Mouse (Mus musculus): ENCODE results near the gene Acss1. TPM values are rescaled to one million over a fixed set of nuclear protein-coding genes. Genes with fewer than 3 reads are reported as not detected.

The Acss1 gene
- polyA plus RNA-seq, 1 experiment from 2014 or later, result 26.8 TPM

DNA sequence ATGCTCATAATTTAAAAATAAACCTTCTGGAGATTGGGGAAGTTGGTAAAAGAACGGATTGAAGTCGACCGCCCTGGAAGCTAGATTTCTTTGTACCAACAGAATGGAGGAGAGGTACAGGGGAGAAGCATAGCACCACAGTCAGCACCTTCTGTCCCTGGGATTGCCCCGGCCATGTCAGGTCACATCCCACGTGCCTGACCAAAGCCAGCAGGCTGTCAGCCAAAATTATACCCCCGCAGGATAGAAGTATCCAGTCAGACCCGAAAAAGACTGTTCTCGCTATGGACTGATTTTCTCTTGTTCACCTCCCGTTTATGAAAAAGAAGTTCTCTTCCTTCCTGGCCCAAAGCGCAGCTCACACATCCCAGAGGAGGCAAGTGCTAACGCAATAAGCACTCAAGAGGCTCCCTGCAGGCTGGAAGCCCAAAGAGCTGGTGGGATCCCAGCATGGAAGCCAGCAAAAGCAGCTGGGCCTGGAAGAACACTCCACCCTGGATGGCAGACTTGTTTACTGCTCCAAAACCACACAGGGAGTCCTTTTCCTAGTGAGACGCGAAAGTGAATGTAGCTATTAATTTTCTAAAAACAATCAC is 19.9 kb downstream of the Acss1 start:
- 59% methylated on average over 13 of the region's 13 CpGs for WGBS
- Histone ChIP-seq H3K9me3 (no peaks in the 10 kb centered on the region), H3K4me1 (peaks cover 46% of the 10 kb centered on the region), H3K4me3 (no peak overlapping the region), H3K27ac (replicated peaks) (no peak overlapping the region), H3K9ac (replicated peaks) (no peak overlapping the region), H3K36me3 (no peaks in the 10 kb centered on the region), H3K27me3 (no peaks in the 10 kb centered on the region), H3K4me2 (replicated peaks) (no peak overlapping the region)
- ATAC-seq (ENCODE audit: low FRiP score, low read depth), result no peak

DNA sequence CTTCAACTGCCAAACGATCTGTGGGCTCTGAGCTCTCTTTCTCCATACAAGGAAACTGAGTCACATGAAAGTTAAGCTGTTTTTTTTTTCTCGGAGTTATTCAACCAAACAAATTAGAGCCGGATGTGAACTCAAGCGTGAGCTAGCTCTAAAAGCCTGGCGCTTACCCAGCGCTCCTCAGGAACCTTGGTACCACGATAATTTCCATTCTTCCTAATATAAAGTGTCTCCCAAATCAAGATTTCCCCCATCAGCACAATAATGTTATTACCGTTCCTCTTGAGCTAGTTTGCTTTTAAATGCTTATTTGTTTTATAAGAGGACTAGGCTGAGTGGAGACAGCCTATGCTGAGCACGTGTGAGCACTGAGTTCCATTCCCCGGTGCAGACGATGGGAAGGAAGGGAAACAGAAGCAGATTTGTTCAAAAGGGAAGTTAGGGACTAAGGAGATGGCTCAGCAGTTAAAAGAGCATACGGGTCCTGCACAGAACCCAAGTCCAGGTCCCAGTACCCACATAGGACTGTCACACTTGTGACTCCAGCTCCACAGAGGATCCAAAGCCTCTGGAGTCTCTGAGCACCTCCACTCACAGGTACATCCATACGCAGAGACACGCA is 20.5 kb downstream of the Acss1 start:
- Histone ChIP-seq H3K9ac (replicated peaks) (no peak overlapping the region), H3K9me3 (no peaks in the 10 kb centered on the region), H3K4me3 (no peak overlapping the region), H3K36me3 (no peaks in the 10 kb centered on the region), H3K27me3 (no peaks in the 10 kb centered on the region), H3K4me1 (peaks cover 52% of the 10 kb centered on the region), H3K27ac (replicated peaks) (no peak overlapping the region), H3K4me2 (replicated peaks) (no peak overlapping the region)
- ATAC-seq (ENCODE audit: low FRiP score, low read depth), result no peak
- WGBS, result 66% methylated on average over 14 of the region's 14 CpGs

DNA sequence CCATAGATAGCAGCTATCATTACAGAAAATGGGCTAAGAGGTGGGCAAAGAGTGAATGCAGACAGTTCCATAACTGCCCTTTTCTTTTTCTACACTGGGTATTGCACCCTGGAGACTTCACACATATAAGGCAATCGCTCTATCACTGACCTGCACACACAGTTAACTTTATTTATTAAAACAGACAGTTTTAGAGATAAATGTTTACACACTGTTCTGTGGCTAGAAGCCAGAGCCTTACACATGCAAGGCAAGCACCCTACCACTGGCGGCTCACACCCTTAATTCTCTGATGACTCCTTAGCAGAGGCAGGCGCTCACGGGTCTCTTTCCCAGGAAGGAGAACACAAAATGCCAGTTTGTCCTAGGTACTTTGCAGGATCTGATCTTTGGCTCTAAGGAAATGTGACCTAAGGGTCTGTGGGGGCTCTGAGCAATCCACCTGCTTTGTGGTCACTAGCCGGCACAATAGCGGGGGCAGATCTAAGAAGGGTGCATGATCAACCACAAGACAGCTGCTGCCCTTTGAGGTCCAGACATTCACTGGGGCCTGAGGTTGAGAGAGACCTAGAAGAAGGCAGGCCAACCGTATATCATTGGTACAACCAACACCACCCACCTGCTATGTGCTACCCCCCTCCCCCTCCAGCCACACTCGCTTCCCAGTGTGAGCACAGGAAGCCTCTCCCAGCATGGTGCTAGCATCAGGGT is 21.7 kb downstream of the Acss1 start:
- no peaks in the 10 kb centered on the region for H3K36me3 ChIP-seq
- no peaks in the 10 kb centered on the region for H3K9me3 ChIP-seq
- WGBS, result 89% methylated on average over 8 of the region's 8 CpGs
- ATAC-seq (ENCODE audit: low FRiP score, low read depth), result no peak
- peak overlapping the region; percentile 89; the same call in 1 of the 2 replicates for H3K27ac ChIP-seq (replicated peaks)
- no peak overlapping the region for H3K9ac ChIP-seq (replicated peaks)
- H3K27me3 ChIP-seq, result no peaks in the 10 kb centered on the region
- H3K4me2 ChIP-seq (replicated peaks), result no peak overlapping the region
- H3K4me3 ChIP-seq, result no peak overlapping the region
- peaks cover 57% of the 10 kb centered on the region for H3K4me1 ChIP-seq

DNA sequence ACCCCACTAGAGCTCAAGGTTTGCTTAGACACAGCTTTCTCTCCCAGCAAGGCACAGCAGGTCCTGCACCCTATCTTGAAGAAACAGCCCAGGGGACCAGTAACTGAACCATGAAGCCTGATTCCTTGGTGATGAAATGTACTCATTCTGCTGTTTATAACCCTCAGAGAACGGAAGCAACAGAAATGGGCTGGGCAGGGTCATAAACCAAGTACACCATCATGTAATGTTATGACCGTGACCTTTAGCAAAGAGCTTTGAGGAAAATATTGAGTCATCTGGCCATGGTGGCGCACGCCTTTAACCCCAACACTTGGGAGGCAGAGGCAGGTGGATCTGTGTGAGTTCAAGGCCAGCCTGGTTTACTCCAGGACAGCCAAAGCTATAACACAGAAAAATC is 23.1 kb downstream of the Acss1 start:
- H3K4me3 ChIP-seq, result no peak overlapping the region
- H3K27ac ChIP-seq (replicated peaks), result peak overlapping the region; percentile 89
- peaks cover 44% of the 10 kb centered on the region for H3K4me1 ChIP-seq
- 95% methylated on average over 4 of the region's 4 CpGs for WGBS
- no peaks in the 10 kb centered on the region for H3K36me3 ChIP-seq
- H3K4me2 ChIP-seq (replicated peaks), result no peak overlapping the region
- no peak for ATAC-seq (ENCODE audit: low FRiP score, low read depth)
- no peaks in the 10 kb centered on the region for H3K9me3 ChIP-seq
- no peak overlapping the region for H3K9ac ChIP-seq (replicated peaks)
- no peaks in the 10 kb centered on the region for H3K27me3 ChIP-seq

DNA sequence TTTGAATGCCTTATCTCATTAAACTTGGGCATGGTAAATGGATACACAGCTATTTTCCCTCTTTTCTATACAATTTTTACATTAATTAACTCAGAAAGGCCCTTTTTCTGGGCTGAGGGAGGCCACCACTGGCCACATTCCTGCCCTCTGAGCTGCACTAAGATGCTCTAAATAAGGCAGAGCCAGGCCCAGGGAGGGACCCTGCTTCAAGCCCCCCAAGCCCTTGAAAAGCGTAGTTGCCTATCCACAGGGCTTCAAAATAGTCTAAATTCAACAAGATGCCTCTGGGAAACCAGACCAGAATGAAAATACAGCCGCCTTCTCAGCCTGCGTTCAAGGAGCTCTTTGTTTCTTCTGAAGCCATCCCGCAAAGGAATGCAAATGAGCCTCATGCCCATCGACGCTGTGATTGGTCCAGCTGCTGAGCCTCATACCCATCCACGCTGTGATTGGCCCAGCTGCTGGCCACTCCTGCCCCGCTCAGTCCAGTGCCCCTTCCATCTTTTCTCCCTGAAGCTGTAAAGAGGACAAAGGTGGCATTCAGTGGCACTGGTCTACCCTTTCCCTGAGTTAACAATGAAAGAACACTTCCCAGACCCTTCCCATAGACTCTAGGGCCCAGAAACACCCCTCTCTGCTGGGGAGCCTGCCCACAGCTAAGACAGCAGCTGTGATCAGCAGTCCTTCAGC is 24.4 kb downstream of the Acss1 start:
- ATAC-seq (ENCODE audit: low FRiP score, low read depth), result peak; percentile 99
- H3K4me1 ChIP-seq, result peaks cover 37% of the 10 kb centered on the region
- WGBS, result 53% methylated on average over 8 of the region's 8 CpGs
- H3K4me3 ChIP-seq, result no peak overlapping the region
- no peaks in the 10 kb centered on the region for H3K9me3 ChIP-seq
- no peaks in the 10 kb centered on the region for H3K27me3 ChIP-seq
- no peaks in the 10 kb centered on the region; the same call in 1 of the 2 replicates for H3K36me3 ChIP-seq
- no peak overlapping the region for H3K9ac ChIP-seq (replicated peaks)
- H3K27ac ChIP-seq (replicated peaks), result peak overlapping the region; percentile 89
- no peak overlapping the region for H3K4me2 ChIP-seq (replicated peaks)

DNA sequence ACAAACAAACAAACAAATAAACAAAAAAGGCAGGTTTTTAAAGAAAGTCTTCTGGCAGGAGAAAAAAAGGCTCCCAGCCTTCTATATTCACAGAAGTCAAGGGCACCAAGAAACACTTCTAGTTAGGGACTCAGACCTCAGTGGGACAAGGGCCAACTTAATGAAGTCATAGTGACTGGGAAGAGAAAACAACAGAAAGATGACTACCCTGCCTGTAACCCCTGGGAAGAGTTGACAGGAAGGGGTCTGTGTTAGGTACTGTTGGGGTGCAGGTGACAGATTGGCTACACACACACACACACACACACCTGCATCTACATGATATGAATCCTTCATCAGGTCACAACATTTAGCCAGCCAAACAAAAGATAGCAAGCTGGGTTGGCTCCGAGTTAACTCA is 25.1 kb downstream of the Acss1 start:
- Histone ChIP-seq H3K4me1 (peaks cover 39% of the 10 kb centered on the region), H3K27me3 (no peaks in the 10 kb centered on the region), H3K9ac (replicated peaks) (no peak overlapping the region), H3K4me2 (replicated peaks) (no peak overlapping the region), H3K27ac (replicated peaks) (peak overlapping the region; percentile 89), H3K9me3 (no peaks in the 10 kb centered on the region), H3K4me3 (no peak overlapping the region), H3K36me3 (no peaks in the 10 kb centered on the region; the same call in 1 of the 2 replicates)
- 81% methylated on average over 1 of the region's 1 CpGs for WGBS
- ATAC-seq (ENCODE audit: low FRiP score, low read depth), result no peak

DNA sequence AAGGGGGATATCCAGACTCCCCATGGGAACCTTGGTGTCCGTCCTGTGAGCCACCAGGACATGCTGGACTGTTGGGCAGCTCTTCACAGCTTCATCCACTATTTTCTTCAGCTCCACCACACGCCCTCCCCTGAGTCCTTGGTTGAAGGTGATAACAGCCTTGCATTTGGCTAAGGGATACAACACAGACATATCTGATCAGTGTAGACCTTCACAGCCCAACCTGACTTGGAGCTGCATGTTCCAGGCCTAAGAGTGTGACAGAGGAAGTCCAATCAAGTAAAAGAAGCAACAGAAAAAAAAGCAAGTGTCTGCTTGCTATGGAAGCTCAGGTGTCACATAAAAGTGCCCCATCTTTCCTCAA is 29.9 kb downstream of the Acss1 start:
- ATAC-seq (ENCODE audit: low FRiP score, low read depth), result no peak; the same call in 1 of the 2 replicates
- WGBS, result 34% methylated on average over 2 of the region's 2 CpGs

DNA sequence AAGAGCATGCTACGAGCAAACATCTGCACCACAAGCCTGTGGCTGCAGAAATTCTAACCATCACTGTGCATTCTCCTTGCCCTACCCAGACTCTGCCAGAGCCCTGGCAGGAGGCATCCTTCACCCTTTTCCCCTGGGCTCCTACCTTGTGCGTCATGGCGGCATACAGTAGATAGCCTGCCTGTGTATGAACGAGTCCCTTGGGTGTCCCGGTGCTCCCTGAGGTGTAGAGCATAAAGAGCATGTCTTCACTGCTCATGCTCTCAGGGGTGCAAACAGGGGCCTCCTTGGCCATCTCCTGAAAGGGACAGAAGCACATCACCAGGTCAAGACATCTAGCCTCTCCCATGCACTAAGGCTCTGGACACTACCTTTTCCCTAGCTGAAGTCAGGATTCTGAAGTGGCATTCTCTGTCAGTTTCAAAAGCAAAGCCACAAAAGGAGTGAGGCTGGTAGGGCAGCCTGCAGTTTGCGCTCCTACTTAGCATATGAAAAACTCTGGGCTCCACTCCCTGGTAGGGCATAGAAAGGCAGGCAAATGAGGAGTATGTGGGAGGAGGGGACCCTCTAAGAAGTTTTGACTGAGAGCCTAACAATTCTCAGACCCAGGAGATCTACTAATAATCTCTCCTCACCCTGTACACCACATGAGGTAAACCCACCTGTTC is 30.5 kb downstream of the Acss1 start:
- Histone ChIP-seq H3K4me2 (replicated peaks) (peak overlapping the region; percentile 14), H3K36me3 (peaks cover 4% of the 10 kb centered on the region; the same call in 1 of the 2 replicates), H3K9me3 (peaks cover 4% of the 10 kb centered on the region; the same call in 1 of the 2 replicates), H3K4me1 (peaks cover 25% of the 10 kb centered on the region), H3K4me3 (no peak overlapping the region), H3K27me3 (no peaks in the 10 kb centered on the region), H3K9ac (replicated peaks) (0 out of 2 replicates have a peak overlapping the region, but pooled peaks have one; percentile 2), H3K27ac (replicated peaks) (peak overlapping the region; percentile 73)
- WGBS, result 37% methylated on average over 6 of the region's 6 CpGs
- ATAC-seq (ENCODE audit: low FRiP score, low read depth), result peak; percentile 89

More for the DNA sequence above, 29.9 kb downstream of the Acss1 start:
- no peak overlapping the region for H3K4me3 ChIP-seq
- 0 out of 2 replicates have a peak overlapping the region, but pooled peaks have one; percentile 2 for H3K9ac ChIP-seq (replicated peaks)
- peaks cover 4% of the 10 kb centered on the region; the same call in 1 of the 2 replicates for H3K9me3 ChIP-seq
- H3K4me1 ChIP-seq, result peaks cover 30% of the 10 kb centered on the region
- H3K4me2 ChIP-seq (replicated peaks), result 0 out of 2 replicates have a peak overlapping the region, but pooled peaks have one; percentile 14
- no peaks in the 10 kb centered on the region for H3K27me3 ChIP-seq
- peak overlapping the region; percentile 73 for H3K27ac ChIP-seq (replicated peaks)
- H3K36me3 ChIP-seq, result peaks cover 4% of the 10 kb centered on the region; the same call in 1 of the 2 replicates

DNA sequence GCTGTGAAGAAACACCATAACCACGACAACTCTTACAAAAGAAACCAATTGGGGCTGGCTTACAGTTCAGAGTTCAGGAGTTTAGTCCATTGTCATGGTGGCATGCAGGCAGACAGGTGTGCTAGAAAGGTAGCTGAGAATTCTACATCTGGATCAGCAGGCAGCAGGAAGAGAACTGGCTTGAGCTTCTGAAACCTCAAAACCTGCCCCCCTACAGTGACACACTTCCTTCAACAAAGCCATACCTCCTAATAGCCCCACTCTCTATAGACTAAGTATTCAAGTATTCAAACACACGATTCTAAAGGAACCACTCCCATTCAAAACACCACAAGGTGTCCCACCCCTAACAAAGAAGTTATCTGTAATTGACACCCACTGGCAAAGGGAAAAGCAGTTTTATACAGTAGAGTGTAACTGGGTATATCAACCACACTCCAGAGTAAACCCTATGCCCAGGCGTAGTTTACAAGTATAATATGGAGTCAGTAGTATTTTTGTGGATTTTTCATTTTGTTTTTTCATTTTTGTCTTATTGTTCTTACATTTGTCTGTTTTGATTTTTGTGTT is 32.3 kb downstream of the Acss1 start:
- Histone ChIP-seq H3K9ac (replicated peaks) (no peak overlapping the region), H3K27me3 (no peaks in the 10 kb centered on the region), H3K4me1 (peaks cover 19% of the 10 kb centered on the region), H3K27ac (replicated peaks) (no peak overlapping the region), H3K4me2 (replicated peaks) (no peak overlapping the region), H3K9me3 (peaks cover 4% of the 10 kb centered on the region; the same call in 1 of the 2 replicates), H3K36me3 (peaks cover 4% of the 10 kb centered on the region; the same call in 1 of the 2 replicates), H3K4me3 (no peak overlapping the region)
- ATAC-seq (ENCODE audit: low FRiP score, low read depth), result no peak
- WGBS, result 77% methylated on average over 3 of the region's 3 CpGs

DNA sequence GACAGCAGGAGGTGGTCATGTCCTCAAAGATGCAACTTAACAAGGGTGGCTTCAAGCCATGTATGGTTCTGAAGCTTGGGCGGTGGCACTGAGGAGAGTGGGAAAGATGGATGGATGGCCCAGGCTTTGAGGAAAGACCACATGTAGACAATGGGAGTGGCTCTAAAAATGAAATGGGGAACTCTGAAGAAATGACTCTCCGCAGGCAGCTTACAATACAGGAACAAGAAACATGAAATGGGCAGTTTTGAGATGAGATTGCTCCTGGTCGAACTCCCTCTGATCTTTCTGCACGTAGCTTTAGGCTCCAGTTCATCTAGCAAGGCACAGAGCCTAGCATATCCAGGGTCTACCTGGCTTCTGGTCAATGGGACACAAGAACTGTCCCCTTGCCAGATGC is 39.0 kb downstream of the Acss1 start:
- H3K9ac ChIP-seq (replicated peaks), result no peak overlapping the region
- H3K4me2 ChIP-seq (replicated peaks), result no peak overlapping the region
- peaks cover 30% of the 10 kb centered on the region for H3K36me3 ChIP-seq
- 87% methylated on average over 4 of the region's 4 CpGs for WGBS
- no peak overlapping the region for H3K27ac ChIP-seq (replicated peaks)
- H3K9me3 ChIP-seq, result peaks cover 4% of the 10 kb centered on the region; the same call in 1 of the 2 replicates
- H3K4me3 ChIP-seq, result no peak overlapping the region
- H3K27me3 ChIP-seq, result no peaks in the 10 kb centered on the region
- ATAC-seq (ENCODE audit: low FRiP score, low read depth), result no peak
- no peaks in the 10 kb centered on the region for H3K4me1 ChIP-seq

DNA sequence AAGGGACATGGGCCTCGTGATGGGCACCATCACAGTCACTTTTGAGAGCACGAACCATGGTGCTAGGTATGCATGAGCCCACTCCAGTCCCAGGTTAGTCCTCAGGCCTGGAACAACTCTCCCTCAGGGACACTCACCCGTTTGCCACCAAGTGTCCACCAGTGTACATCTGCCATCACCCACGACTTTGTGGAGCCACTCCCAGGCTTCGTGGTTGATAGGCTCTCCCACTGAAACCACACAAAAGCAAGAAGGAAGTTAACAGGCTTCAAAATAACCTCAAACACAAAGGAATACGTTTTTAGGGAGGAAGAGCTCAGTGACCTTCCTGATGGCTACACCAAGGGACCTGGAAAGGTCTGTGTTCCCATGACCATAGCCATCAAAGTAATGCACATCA is 41.2 kb downstream of the Acss1 start:
- no peaks in the 10 kb centered on the region for H3K4me1 ChIP-seq
- H3K27me3 ChIP-seq, result no peaks in the 10 kb centered on the region
- ATAC-seq (ENCODE audit: low FRiP score, low read depth), result no peak
- H3K36me3 ChIP-seq, result peaks cover 31% of the 10 kb centered on the region
- no peak overlapping the region for H3K4me2 ChIP-seq (replicated peaks)
- H3K9me3 ChIP-seq, result no peaks in the 10 kb centered on the region
- WGBS, result 74% methylated on average over 6 of the region's 6 CpGs
- no peak overlapping the region for H3K4me3 ChIP-seq
- no peak overlapping the region for H3K27ac ChIP-seq (replicated peaks)
- H3K9ac ChIP-seq (replicated peaks), result no peak overlapping the region
